Mouse (Mus musculus) brain, embryonic 18.5 days (tissue): ENCODE measurements around the gene Pnldc1.
"Not testable (repeated sequence)": the region's sequence is repeated elsewhere in the genome, so short reads cannot be mapped to it uniquely, and the experiment has no call there.

Experiments used
- DNase-seq: peaks from one replicate; pipeline ENCODE4 v3.0.0-alpha.2; 2012; ENCODE audit warnings: low read depth, low spot score

Gene Pnldc1

GRCm38 (mm10) chr17:12906436-12906835 lies 3.6 kb downstream of the Pnldc1 start:
- no peak for DNase-seq

- no peak for DNase-seq
Observed at GRCm38 (mm10) chr17:12905810-12906209, 4.2 kb downstream of the Pnldc1 start.

DNA sequence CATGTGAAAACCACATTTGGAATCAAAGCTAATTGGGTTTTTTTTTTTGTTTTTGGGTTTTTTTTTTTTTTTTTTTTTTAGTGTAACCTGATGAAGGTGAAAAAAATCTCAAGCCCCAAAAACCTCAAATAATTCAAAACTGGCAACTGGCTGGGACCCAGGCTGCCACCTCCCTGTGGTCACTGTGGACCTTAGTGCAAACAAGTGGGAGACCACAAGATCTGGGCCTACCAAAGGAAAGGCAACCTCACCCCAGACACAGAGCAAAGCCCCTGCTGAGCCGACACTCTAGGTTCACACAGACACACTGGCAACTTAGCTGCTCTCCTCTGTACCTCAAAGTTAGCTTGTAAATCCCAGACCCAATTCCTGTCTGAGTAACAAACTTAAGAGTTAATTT lies 5.7 kb downstream of the Pnldc1 start:
- no peak for DNase-seq

DNA sequence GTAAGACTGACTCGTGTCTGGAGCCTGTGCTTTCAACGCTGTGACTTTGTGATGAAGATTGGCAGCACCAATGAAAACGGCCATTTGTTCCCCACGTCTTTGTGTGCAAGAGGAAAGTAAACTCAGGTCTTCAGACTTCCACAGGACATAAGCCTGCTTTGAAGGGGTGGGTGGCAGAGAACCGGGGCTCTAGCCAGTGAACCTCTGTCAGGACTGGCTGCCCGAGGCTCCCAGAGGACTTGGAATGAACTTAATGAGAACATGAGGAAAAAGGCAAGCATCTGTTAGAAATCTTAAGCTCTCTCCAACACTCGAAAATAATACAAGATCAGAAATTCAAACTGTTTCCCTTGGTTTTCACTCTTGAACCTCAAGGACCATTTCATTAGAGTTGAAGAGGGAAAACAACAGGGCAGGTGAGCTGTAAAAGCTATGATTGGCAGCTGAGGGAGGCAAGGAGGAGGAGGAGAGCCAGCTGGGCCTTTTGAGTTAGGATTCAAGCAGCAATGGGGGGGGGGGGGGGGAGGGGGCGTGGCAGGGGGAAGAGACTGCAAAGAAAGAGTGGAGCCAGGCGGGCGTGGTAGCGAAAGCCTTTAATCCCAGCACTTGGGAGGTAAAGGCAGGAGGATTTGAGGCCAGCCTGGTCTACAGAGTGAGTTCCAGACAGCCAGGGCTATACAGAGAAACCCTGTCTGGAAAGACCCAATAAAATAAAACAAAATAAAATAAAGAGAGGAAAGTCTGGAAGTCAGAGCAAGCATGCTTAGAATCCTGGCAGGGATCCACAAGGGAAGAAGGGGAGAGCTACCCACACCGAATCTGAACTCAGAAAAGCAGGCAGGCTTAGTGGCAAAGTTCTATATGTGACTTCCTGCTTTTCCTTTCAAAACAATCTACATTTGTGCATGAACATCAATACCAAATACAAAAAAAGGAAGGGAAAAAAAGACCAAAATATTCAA lies 6.4 kb downstream of the Pnldc1 start:
- no peak for DNase-seq

- no peak for DNase-seq
Observed at GRCm38 (mm10) chr17:12902291-12902690, 7.7 kb downstream of the Pnldc1 start.

DNA sequence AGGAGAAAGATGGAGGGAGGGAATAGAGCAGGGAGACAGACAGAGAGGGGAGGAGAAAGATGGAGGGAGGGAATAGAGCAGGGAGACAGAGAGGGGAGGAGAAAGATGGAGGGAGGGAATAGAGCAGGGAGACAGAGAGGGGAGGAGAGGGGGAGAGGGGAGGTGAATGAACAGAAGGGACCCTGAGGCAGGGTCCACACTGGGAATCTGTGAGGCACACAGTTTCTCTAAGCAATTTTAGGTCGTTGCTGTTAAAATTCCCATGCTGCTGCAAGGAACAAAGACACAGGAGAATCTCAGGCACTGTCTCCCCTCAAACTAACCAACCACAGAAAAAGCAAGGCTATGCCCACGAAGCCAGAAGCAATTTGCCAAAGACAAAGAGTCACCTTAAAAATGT lies 11.4 kb downstream of the Pnldc1 start:
- DNase-seq, result not testable (repeated sequence)

DNA sequence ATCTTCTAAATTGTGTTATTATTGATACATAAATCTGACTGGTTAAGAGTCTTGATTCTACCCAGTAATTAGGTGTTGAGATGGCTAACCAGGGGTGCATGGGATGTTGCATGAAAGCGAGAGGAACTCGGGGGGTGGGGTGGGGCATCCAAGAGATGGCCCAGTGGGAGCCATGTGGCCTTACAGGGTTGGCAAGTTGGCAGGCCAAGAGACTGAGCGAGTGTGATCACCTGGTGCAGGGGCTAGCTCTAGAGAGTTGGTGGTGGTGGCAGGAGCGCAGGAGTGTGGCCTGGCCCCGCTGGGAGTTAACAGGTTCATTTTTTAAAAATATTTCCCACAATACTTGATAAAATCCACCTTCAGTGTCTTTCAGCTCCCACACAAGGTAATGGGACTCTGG lies 12.4 kb downstream of the Pnldc1 start:
- DNase-seq, result no peak

DNA sequence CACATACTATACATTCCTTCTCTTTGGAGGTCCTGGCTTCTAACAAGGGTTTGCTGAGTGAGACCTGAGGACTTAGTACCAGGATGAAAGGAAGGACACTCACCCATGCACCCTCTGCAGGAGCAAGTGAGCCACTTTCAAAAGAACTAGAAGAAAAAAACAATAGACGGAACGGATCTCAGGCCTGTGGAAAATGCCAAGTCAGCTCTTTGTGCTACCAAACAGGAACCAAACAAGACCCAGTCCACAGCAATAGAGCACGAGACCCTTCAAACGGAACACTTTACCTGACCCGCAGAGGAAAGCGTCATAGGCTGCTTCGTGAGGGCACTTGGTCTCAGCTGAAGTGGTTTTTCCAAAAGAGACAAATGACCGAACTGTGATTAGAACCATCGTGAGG lies 18.0 kb downstream of the Pnldc1 start:
- no peak for DNase-seq

- no peak for DNase-seq
Observed at GRCm38 (mm10) chr17:12891054-12891453, 19.0 kb downstream of the Pnldc1 start.

- DNase-seq, result no peak
Observed at GRCm38 (mm10) chr17:12887021-12887775, 22.8 kb downstream of the Pnldc1 start.

GRCm38 (mm10) chr17:12886620-12887019 lies 23.4 kb downstream of the Pnldc1 start:
- no peak for DNase-seq

DNA sequence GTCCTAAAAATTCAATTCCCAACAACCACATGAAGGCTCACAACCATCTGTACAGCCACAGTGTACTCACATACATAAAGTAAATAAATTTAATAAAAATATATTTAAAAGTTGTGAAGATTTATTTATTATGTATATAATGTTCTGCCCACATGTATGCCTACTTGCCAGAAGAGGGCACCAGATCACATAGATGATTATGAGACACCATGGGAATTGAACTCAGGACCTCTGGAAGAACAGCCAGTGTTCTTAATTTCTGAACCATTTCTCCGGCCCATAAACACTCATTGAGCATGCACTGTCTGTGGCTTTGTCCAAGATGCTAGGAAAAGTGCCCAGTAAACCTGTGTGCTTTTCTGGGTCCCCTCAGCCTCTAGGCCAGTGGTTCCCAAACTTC lies 28.8 kb downstream of the Pnldc1 start:
- no peak for DNase-seq

DNA sequence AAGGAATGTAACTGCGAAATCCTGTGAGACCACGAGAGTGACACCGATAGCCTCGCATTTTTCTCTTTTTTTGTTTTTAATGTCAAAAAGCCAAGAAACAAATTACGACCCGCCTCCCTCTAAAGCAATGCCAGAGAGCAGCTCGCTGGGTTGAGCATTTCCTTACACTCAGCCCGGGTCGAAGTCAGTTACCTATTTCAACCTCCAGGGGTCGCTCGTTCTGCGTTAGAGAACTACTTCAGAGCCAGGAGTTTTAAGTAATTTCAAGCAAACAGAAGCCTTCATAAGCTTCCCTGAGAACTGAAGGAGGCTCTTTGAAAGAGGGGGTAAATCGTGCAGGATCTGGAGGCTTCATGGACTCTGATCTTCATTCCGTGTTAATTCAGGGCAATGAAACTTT lies 29.9 kb downstream of the Pnldc1 start:
- DNase-seq, result peak; percentile 64

DNA sequence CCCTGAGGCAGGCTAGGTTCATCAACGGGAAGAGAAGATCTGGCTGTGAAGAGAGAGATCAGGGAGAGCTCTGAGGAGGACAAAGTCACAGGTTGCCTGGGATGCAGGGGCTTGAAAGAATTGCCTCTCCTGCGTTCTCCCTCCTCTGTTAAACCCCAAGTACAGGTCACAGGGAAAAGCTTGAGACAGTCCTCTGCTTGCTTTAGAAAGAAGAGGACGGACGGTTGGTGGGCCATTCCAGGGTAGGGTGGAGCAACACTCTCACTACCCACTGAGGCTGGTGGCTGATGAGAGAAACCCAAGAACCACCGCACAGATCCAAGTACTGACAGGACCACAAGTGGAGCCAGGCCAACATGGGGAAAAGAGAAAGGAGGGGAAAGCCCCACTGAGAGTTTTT lies 34.3 kb downstream of the Pnldc1 start, which contains the start of gene Mrgprh:
Mrgprh (plus strand) TSS at position 301 of the 400 bp plus-strand sequence.
- no peak for DNase-seq

DNA sequence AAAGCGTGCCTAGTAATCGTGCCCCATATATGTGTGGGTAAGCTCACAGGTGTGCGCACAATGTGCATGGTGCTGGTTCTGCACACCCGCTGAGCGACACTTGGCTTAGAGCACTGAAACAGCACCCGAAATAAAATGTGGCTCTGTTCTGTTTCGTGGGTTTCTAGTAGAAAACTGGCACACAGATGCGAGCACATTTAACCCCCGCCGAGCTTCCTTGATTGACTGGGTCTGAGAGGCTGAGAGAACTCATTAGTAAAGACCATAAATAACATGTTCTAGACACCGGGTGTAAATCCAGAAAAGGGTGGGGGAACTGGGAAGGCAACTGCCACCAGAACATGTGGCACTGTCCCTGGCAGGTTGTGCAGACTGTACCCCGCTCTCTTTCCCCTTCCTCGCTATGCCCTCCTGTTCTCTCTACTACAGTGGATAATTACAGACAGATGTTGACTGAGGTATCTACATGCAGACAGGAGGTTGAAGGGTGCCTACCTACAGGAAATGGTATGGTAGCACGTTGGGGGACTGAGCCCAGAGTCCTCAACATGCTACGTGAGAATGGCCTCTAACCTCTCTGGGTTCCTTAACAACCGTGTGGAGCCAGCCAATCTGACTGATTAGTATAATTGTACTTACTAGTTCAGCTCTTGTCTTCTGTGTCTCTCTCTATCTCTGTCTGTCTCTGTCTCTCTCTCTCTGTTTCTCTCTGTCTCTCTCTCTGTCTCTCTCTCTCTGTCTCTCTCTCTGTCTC lies 37.6 kb downstream of the Pnldc1 start:
- no peak for DNase-seq

- no peak for DNase-seq
Observed at GRCm38 (mm10) chr17:12868640-12869039, 41.4 kb downstream of the Pnldc1 start.

DNA sequence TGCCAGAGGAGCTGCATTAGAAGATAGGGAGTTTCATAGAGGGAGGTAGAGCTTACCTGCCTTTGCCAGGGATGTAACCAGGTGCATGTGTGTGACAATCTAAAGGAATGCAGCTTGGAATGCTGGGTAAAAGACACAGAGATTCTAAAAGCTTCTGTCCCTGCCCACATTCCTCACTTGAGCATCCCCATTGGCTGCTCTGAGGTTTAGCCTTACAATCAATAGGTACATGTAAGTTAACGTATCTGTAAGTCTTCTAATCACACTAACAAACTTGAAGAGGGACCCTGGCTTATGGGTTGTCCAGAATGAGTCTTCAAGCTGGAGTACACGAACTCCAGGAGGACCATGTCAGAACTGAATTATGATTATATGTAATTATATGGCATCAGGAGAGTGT lies 42.0 kb downstream of the Pnldc1 start, which contains the start of gene Mas1:
Mas1 (minus strand) TSS at position 101 of the 400 bp plus-strand sequence.
- no peak for DNase-seq

DNA sequence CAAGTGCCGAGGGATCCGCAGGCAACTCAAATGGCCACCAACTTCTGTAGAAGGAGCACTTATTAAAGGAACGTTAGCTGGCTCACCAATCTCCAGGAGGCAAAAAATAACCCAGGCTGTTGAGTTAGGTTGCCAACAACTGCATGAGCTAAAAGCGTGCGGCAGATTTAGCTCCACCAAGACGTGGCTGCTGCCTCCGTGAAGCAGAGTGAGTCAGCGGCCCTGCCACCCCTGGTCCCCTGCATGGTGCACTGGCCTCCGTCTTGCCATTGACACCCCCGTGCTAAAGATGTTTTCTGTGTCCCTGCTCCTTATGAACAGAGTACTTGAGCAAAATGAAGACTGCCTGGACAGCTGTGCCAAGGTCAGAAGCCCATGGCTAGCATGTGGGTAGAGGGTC lies 43.2 kb downstream of the Pnldc1 start:
- no peak for DNase-seq

GRCm38 (mm10) chr17:12865407-12865806 lies 44.6 kb downstream of the Pnldc1 start:
- DNase-seq, result no peak

- no peak for DNase-seq
Observed at GRCm38 (mm10) chr17:12864111-12864510, 45.9 kb downstream of the Pnldc1 start.

DNA sequence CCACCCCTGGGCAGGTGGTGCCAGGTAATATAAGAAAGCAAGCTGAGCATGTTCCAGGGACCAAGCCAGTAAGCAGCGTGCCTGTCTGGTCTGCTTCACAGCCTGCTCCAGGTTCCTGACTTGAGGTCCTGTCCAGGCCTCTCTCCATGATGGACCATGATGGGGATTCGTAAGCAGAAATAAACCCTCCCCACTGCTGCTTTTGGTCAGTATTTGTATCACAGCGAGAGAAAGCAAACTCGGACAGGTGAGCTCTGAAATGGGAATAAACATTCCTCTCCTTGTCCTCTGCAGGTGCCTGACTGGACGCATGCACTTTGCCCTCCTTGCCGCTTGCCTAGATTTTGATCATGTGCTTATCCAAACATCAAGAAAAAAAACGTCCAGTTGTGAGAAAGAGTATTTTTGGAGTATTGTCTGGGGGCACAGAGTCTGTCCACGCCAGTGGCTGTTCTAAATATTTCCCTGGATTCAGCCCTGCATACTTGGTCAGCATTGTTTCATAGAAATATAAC lies 51.0 kb downstream of the Pnldc1 start:
- DNase-seq, result no peak

DNA sequence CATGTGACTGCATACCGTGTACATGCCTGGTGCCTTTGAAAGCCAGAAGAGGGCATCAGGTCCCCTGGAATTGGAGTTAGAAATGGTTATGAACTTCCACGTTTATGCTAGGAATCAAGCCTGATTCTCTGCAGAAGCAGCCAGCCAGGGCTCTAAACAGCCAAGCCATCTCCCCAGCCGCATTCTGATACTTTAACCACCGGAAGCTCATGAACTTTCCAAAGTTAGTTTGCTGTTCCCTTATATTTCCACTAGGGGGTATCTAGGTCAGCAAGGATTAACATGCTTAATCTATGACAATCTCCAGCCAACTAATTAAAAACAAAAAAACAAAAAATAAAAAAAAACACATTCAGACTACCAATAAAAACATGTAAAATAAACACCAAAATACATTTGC lies 52.0 kb downstream of the Pnldc1 start:
- no peak for DNase-seq
